Comparison of ENCODE assay signal across 11 mouse cellular contexts in genomic region chr11:29676718-29677117, GRCm38 (mm10). TPM values are rescaled to one million over a fixed set of nuclear protein-coding genes. Genes with fewer than 3 reads are reported as not detected.
A peak's percentile ranks its signal among the peaks of the same experiment; 100 is the strongest.
DNase-seq lines count a peak whose midpoint lies in the region; ATAC-seq and TF ChIP-seq lines count a peak whose summit lies in the region.
"Had no signal": no experiment of that assay in that cellular context is flagged by ENCODE, and none has a peak within 500 bp of the region (broad histone marks: within the 10 kb centered on the region; RNA-seq: fewer than 3 reads in every experiment).

No protein-coding gene starts in this region.

- H3K27ac ChIP-seq in liver, embryonic 12.5 days, result no peak overlapping the region
- no peak overlapping the region for H3K27ac ChIP-seq in bone marrow, adult 2 months (ENCODE audit: control insufficient read depth, insufficient read depth, low read depth, low read length, poor library complexity)
- no peak overlapping the region for H3K27ac ChIP-seq in midbrain, embryonic 14.5 days (replicated peaks; ENCODE audit: low read depth, low read length)
- H3K27ac ChIP-seq: limb, embryonic 12.5 days; midbrain, embryonic 12.5 days had no signal

- peak; percentile 40 for DNase-seq in liver
- peak; percentile 77 for DNase-seq in ES-CJ7 (ENCODE audit: low read depth, low spot score)
- peak; percentile 33 for DNase-seq in splenic B cell, adult 2 months (ENCODE audit: low read depth, low spot score)
- DNase-seq in left cerebral cortex, adult 11 months (ENCODE audit: low spot score), result no peak
- no peak for DNase-seq in left cerebral cortex, adult 8-10 months (ENCODE audit: low spot score in 2 of 2)
- no peak for DNase-seq in midbrain, embryonic 14.5 days
- DNase-seq: cerebellum, adult 18-20 months had no signal

- no peak for ATAC-seq in liver, embryonic 12.5 days
- no peak for ATAC-seq in midbrain, embryonic 14.5 days (ENCODE audit: low FRiP score, low TSS enrichment)

- peak; percentile 37; the same call in 1 of the 2 replicates for TF ChIP-seq CTCF in bone marrow, adult 2 months (IDR thresholded peaks at IDR 0.05; ENCODE audit: control insufficient read depth, insufficient read depth, low read length)

- H3K27me3 ChIP-seq in liver, embryonic 12.5 days (replicated peaks), result no peaks in the 10 kb centered on the region
- no peaks in the 10 kb centered on the region for H3K27me3 ChIP-seq in splenic B cell, adult 2 months (ENCODE audit: control insufficient read depth, insufficient read depth, low read length, poor library complexity, severe bottlenecking)
- H3K27me3 ChIP-seq in midbrain, embryonic 14.5 days (ENCODE audit: control insufficient read depth, insufficient read depth, low read length), result no peaks in the 10 kb centered on the region
- H3K27me3 ChIP-seq: limb, embryonic 12.5 days; midbrain, embryonic 12.5 days had no signal

- no peak overlapping the region for H3K9ac ChIP-seq in liver, embryonic 12.5 days
- no peak overlapping the region for H3K9ac ChIP-seq in midbrain, embryonic 14.5 days (replicated peaks; ENCODE audit: low read length)
- H3K9ac ChIP-seq: limb, embryonic 12.5 days; midbrain, embryonic 12.5 days had no signal

- H3K4me1 ChIP-seq in liver, embryonic 12.5 days, result no peaks in the 10 kb centered on the region
- no peaks in the 10 kb centered on the region for H3K4me1 ChIP-seq in bone marrow, adult 2 months (ENCODE audit: control insufficient read depth, insufficient read depth, low read length)
- no peaks in the 10 kb centered on the region for H3K4me1 ChIP-seq in midbrain, embryonic 14.5 days (ENCODE audit: control insufficient read depth, insufficient read depth, low read length)
- H3K4me1 ChIP-seq: limb, embryonic 12.5 days; midbrain, embryonic 12.5 days had no signal

- H3K36me3 ChIP-seq in liver, embryonic 12.5 days, result no peaks in the 10 kb centered on the region
- no peaks in the 10 kb centered on the region for H3K36me3 ChIP-seq in splenic B cell, adult 2 months (ENCODE audit: control insufficient read depth, insufficient read depth, low read length, poor library complexity, severe bottlenecking)
- no peaks in the 10 kb centered on the region for H3K36me3 ChIP-seq in midbrain, embryonic 14.5 days (ENCODE audit: control insufficient read depth, insufficient read depth, low read length)
- H3K36me3 ChIP-seq: limb, embryonic 12.5 days; midbrain, embryonic 12.5 days had no signal

- H3K9me3 ChIP-seq in liver, embryonic 12.5 days (replicated peaks), result no peaks in the 10 kb centered on the region
- no peaks in the 10 kb centered on the region for H3K9me3 ChIP-seq in midbrain, embryonic 14.5 days (ENCODE audit: control insufficient read depth, low read length)
- H3K9me3 ChIP-seq: limb, embryonic 12.5 days; midbrain, embryonic 12.5 days had no signal

- 71% methylated on average over 4 of the region's 4 CpGs for WGBS in liver, embryonic 12.5 days (ENCODE audit: insufficient replicate concordance)
- 89% methylated on average over 4 of the region's 4 CpGs for WGBS in bone marrow, adult 2 months
- 93% methylated on average over 4 of the region's 4 CpGs for WGBS in midbrain, embryonic 14.5 days

- no peak overlapping the region for H3K4me3 ChIP-seq in liver, embryonic 12.5 days
- H3K4me3 ChIP-seq in bone marrow, adult 2 months (replicated peaks; ENCODE audit: control insufficient read depth, low read depth, low read length), result no peak overlapping the region
- H3K4me3 ChIP-seq in midbrain, embryonic 14.5 days (replicated peaks; ENCODE audit: low read depth, low read length), result no peak overlapping the region
- H3K4me3 ChIP-seq: limb, embryonic 12.5 days; midbrain, embryonic 12.5 days had no signal

- TF ChIP-seq POLR2A in bone marrow, adult 2 months (IDR thresholded peaks at IDR 0.05; ENCODE audit: borderline replicate concordance, control insufficient read depth, low read depth, low read length), result no peak

- H3K4me2 ChIP-seq in liver, embryonic 12.5 days, result no peak overlapping the region
- H3K4me2 ChIP-seq in midbrain, embryonic 14.5 days (ENCODE audit: low read length), result no peak overlapping the region
- H3K4me2 ChIP-seq: limb, embryonic 12.5 days; midbrain, embryonic 12.5 days had no signal

RNA-seq across cellular contexts. Expression of gene Rtn4, which starts 16.0 kb away (rescaled TPM):
- 24.6 and 24.9 TPM in 2 replicates for polyA plus RNA-seq in liver, embryonic 12.5 days (2016; fragmentation: Nextera tagmentation; extraction: Ambion mirVana)
- polyA plus RNA-seq in bone marrow, adult 2 months (2011; ENCODE audit: insufficient read depth, insufficient read length, low replicate concordance, missing spikeins), result 45.8 and 128 TPM in 2 replicates
- total RNA-seq in left cerebral cortex, adult 8-10 months (2022), result 100 to 1,000 TPM; 641 to 748 (median 678) TPM
- 110 and 136 TPM in 2 replicates for polyA plus RNA-seq in midbrain, embryonic 14.5 days (2014; fragmentation: Nextera tagmentation; extraction: Ambion mirVana)

Comparison
In these comparisons a context has a peak if more than half of its experiments do, and no peak if none do; other contexts are left out.
1. DNase-seq: peak in liver (single experiment), ES-CJ7 (single experiment) and splenic B cell, adult 2 months (single experiment); none in left cerebral cortex, adult 11 months (single experiment), left cerebral cortex, adult 8-10 months (0 of 2) and midbrain, embryonic 14.5 days (single experiment).